Mouse (Mus musculus) megakaryocyte-erythroid progenitor cell, adult 5-6 weeks (primary cell): ENCODE data around the gene Med17. TPM values are rescaled to one million over a fixed set of nuclear protein-coding genes. Genes with fewer than 3 reads are reported as not detected.
A peak's percentile ranks its signal among the peaks of the same experiment; 100 is the strongest.
"Not testable (repeated sequence)": the region's sequence is repeated elsewhere in the genome, so short reads cannot be mapped to it uniquely, and the experiment has no call there.

Experiments
- ATAC-seq: replicated peaks from 2 replicates; pipeline ENCODE4 v1.8.0; 2016; ENCODE audit warnings: mild to moderate bottlenecking, inconsistent platforms; ENCODE audit not compliant: severe bottlenecking, poor library complexity, low FRiP score, low TSS enrichment
- total RNA-seq, 2 experiments: library from RNA; stranded (forward) in 1 of 2; stranded (reverse) in 1 of 2; fragments of 200-1000, 215-1000 nt in 1 of 2; fragments of >200 nt in 1 of 2; fragmentation: Nextera tagmentation in 1 of 2; gene quantifications; 2 replicates each; pipeline ENCODE4 v1.2.3; 2014 to 2017

Gene Med17
- total RNA-seq (2014; fragmentation: Nextera tagmentation) (26.1 and 33.5 TPM in 2 replicates), total RNA-seq (2017) (28.2 and 37.4 TPM in 2 replicates)

GRCm38 (mm10) chr9:15279649-15280490 lies at the start of gene Med17:
Gene Med17, minus strand, starts transcription at chr9:15279931.
- peak; percentile 85 for ATAC-seq

DNA sequence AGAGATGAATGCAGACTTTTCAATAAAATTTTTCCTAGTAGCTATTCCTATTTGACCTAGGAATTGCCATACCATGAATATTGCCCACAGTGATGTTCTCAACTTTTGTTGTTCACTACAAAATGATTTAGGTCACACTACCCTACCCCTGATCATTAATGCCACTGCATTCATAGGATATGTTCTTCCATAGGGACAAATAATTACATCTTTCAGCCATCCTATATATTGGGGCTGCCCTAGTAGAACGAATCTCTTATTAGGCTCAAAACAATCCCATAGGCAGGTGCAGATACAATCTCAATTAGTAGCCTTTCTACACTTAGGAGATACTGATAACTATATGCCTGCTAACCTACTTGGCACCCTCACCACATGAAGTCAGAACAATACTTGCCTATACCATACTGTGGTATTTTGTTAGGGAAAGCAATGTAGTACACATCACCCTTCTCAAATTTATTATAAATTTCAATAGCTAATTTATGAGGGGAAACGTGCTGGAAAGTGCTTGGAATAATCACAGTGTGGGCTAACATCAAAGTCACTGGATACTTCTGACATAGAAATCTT lies 38.5 kb upstream of the Med17 start:
- ATAC-seq: no peak

GRCm38 (mm10) chr9:15317223-15318169 lies 37.8 kb upstream of the Med17 start:
- no peak for ATAC-seq

DNA sequence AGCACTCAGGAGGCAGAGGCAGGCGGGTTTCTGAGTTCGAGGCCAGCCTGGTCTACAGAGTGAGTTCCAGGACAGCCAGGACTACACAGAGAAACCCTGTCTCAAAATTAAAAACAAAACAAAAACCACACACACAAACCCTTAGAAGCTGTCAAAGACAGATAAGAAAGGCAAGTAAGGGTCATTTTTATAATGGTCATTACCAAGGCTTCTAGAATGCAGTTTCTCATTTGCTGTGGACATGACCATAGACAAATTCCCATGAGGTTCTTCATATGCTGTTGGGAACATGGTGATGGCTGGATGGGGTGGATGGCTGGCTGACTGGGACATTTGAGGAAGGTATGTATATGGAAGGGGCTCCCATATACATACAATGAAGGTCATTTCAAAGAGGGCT lies 36.6 kb upstream of the Med17 start:
- ATAC-seq: not testable (repeated sequence)

GRCm38 (mm10) chr9:15314619-15315018 lies 34.9 kb upstream of the Med17 start:
- no peak for ATAC-seq

- no peak for ATAC-seq
Observed at GRCm38 (mm10) chr9:15313633-15314032, 33.9 kb upstream of the Med17 start.

DNA sequence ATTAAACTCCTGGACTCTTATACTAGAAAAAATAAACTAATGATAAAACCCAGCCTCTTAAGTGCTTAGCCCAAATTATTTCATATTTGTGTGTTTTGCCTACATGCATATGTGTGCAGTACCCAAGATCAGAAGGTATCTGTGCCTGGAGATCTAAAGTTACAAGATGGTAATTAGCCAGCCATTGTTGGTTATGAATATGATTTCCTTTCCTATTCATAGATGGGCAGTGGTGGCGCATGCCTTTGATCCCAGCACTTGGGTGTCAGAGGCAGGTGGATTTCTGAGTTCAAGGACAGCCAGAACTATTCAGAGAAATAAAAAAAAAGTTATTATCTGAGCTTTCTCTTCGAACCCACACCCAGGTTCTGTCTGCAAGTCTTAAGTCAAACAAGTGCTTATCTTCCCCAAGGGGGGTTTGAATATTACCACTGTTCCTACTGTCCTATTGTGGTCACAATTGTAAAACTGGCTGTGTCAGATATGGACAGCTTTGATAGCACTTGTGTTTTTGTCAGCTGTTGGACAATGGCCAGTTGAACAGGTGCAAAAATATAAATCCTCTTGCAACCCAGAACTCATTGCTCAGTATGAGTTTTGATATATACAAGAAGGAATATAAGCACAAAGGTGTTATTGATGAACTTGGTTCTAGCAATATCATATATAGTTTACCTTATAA lies 32.5 kb upstream of the Med17 start:
- peak; percentile 82 for ATAC-seq

DNA sequence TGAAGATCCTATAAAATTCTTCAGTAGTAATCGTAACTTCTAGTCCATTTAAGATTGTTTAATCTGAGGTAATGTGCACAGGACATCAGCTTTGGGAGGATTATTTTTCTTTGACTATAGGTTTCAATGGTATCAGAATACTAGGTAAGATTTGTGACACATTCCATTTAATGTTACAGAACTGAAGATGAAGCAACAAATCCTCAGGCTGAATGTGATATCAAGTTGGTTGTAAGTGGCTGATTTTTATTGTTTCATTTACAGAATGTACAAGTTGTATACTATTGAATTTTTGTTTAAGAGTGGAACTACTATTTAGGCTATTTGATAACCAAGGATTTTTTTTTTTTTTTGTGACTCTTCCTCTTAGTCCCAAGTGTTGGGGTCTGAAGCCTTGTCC lies 30.4 kb upstream of the Med17 start:
- ATAC-seq: no peak

DNA sequence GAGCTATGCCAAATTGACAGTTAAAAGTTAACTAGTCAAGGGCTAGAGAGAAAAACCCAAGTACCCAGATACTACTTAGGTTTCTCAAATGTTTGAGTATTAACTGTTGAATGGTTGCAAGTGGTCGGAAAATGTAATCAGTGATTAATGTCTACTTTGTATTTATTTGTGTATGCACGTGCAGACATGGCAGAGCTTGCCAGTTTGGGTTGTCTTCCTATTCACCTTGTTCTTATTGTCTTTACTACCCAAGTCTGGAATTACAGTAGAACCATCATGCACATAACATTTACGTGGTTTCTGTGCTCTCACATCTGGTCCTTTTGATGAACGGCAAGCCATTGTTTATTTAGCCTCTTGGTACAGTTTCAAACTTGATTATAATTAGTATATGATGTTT lies 29.7 kb upstream of the Med17 start:
- no peak for ATAC-seq

DNA sequence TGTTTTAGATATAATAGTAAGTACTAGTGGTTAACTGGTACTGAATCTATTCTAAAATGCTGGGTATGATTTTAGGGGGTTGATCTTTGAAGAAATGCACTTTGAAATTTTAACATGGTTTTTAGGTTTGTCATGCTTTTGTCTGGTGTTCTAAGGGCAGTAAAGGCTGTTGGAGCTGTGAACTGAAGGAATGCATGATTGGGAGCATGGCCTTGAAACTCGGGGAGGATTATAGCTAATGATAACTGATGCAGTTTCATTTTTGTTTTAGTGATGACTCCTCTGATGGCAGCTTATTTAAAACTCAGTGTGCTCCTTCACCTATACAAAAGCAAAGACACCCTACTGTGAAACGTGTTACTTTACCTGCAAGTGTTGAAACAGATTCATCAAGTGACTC lies 28.5 kb upstream of the Med17 start:
- no peak for ATAC-seq

DNA sequence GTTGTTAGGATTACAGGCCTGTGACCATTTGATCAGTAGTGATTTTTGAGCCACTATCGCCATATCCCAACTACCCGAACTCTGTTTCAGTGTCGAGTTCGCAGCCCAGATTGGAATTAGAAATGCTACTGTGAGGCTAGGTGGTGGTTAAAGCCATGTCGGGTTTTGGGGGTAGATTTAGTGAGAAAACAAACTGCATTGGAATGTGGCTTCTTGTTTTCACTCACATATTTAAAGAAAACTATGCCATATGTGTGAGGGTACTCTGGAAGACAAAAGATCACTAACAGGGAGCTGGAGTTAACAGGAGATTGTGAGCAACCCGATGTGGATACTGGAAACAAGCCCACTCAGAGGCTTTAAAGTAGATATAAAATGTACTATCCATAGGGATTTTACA lies 27.5 kb upstream of the Med17 start:
- no peak for ATAC-seq

GRCm38 (mm10) chr9:15306398-15307119 lies 26.8 kb upstream of the Med17 start, which contains the start of gene 4931406C07Rik:
Gene 4931406C07Rik, minus strand, starts transcription at chr9:15306448.
- no peak for ATAC-seq

DNA sequence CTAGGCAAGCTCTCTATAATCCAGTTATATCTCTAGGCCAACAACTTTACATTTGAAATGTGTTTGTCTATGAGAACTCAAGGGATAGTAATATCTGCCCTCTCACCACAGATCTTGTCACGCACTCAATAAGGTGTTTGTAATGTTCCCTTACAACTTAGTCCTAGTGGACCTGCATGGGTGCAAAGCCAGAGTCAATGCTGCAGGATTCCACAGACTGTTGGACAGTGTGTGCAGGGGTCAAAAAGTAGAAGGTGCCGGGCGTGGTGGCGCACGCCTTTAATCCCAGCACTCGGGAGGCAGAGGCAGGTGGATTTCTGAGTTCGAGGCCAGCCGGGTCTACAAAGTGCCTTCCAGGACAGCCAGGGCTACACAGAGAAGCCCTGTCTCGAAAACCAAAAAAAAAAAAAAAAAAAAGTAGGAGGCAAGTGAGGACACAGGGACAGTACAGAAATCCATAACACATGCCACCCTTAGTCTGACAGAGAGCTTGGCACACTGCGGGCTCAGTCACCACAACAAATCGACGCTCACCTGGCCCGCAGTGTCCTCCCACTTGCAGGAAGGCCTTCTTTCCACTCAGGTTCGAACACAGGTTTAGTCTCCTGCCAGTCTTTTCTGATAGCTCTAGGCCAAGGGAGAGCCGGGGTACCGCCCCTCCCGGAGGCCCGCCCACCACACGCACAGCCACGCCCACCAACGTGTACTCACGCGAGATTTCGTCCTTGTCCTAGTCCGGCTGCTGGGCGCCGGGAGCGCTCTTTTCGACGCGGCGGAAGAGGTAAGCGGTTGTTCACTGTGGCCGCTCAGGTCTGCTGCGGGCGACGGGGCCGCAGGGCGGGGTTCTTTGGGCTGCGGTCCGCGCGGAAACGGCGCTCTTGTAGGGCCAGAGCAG lies 26.0 kb upstream of the Med17 start, which contains the start of gene Taf1d:
Taf1d (plus strand) TSS at position 712 of the 895 bp plus-strand sequence.
- ATAC-seq: peak; percentile 91

DNA sequence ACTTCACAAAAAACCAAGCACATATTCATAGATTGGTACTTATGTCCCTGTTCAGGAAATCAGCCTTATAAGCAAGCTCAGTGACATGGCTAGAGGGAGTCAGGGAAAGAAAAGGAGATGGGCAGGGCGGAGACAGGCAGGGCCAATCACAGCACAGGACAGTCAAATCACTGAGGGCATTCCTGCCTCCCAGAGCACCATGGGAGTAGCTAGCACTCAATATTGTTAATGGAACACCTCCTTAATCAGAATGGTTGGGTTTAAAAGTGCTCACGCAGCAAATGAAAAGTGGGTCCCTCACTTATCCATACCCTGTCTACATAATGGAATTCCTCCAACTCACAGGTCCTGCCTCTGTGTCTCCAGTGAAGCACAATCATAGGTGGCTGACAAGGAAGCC lies 23.1 kb upstream of the Med17 start:
- ATAC-seq: no peak

- ATAC-seq: not testable (repeated sequence)
Observed at GRCm38 (mm10) chr9:15302006-15302405, 22.3 kb upstream of the Med17 start.

DNA sequence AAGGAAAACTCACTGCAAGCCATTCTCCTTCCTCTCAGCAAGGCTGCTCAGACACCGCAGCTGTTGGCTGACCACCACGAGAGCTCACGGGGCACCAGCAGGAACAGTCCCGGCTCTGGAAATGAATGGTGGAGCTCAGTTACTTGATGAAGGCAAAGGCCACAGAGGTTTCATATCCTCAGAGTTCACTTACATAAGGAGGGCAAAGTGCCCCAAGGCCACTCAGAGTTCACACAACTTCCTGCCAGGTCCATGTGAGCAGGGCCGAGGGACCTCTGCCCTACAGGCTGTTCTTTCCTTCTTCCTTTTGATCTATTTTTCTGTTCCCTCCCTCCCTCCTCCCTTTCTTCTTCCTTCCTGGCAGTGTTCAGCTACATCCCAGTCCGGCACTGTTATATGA lies 21.7 kb upstream of the Med17 start:
- no peak for ATAC-seq

DNA sequence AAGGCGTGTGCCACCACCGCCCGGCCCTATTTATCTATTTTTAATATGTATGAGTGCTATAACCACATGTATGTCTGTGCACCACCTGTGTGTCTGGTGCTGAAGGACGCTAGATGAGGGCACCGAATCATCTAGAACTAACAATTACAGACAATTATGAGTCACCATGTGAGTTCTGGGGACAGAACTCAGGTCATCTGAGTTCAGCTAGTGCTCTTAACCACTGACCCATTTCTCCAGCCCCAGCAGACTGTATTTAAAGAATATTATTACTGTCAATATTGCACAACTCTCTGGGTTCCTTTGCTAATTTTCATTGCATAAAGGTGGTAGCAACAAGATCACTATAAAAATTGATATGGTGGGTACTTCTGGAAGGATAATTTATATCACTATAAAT lies 20.3 kb upstream of the Med17 start:
- no peak for ATAC-seq

DNA sequence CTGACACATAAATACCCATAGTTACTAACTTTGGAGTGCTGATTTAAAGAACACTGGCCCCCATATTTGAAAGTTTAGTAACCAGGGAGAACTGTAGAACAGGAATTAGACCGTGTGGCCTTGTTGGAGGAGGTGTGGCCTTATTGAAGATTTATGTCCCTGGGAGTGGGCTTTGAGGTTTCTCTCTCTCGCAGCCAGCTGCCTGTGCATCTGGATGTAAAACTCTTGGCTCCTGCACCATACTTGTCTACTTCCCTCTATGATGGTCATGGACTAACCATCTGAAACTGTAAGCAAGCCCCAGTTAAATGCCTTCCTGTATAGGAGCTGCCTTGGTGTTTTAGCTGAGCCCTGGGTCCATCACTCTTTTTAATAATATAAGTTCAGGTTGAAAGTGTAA lies 18.7 kb upstream of the Med17 start:
- ATAC-seq: no peak
